Mouse (Mus musculus) neural tube, embryonic 12.5 days (tissue): ENCODE data around the gene Mrps6. TPM values are rescaled to one million over a fixed set of nuclear protein-coding genes. Genes with fewer than 3 reads are reported as not detected.
A peak's percentile ranks its signal among the peaks of the same experiment; 100 is the strongest.

Experiments used
- ATAC-seq: fragments of 200-750 bp; cut with Nextera tagmentation; 2 replicates; pipeline ENCODE4 v1.8.0; 2017; ENCODE audit warnings: low read depth, mild to moderate bottlenecking, moderate TSS enrichment, moderate library complexity; ENCODE audit not compliant: low FRiP score
- H3K27ac ChIP-seq: fragments of 300-500 bp; sonication (generic); 2 replicates; pipeline ENCODE4 v1.5.1; 2016
- H3K27me3 ChIP-seq: fragments of 300-500 bp; sonication (generic); replicated peaks from 2 replicates; pipeline ENCODE4 v1.6.1; 2016; ENCODE audit warnings: mild to moderate bottlenecking
- H3K36me3 ChIP-seq: fragments of 300-500 bp; sonication (generic); 2 replicates; pipeline ENCODE4 v1.6.1; 2016; ENCODE audit warnings: mild to moderate bottlenecking
- H3K4me1 ChIP-seq: fragments of 300-500 bp; sonication (generic); 2 replicates; pipeline ENCODE4 v1.6.1; 2016
- H3K4me2 ChIP-seq: fragments of 300-500 bp; sonication (generic); replicated peaks from 2 replicates; pipeline ENCODE4 v1.6.1; 2016; ENCODE audit warnings: mild to moderate bottlenecking
- H3K4me3 ChIP-seq: fragments of 300-500 bp; sonication (generic); 2 replicates; pipeline ENCODE4 v1.5.1; 2016
- H3K9ac ChIP-seq: fragments of 300-500 bp; sonication (generic); 2 replicates; pipeline ENCODE4 v1.6.1; 2016; ENCODE audit warnings: mild to moderate bottlenecking
- H3K9me3 ChIP-seq: fragments of 300-500 bp; sonication (generic); 2 replicates; pipeline ENCODE4 v1.6.1; 2016; ENCODE audit warnings: mild to moderate bottlenecking
- WGBS: fragments of 180-500 bp; shearing (Covaris S2); methylation state at CpG from one replicate; pipeline ENCODE4 v1.1.7; 2016; 5-methylcytosine and 5-hydroxymethylcytosine counted together
- polyA plus RNA-seq: library from polyadenylated mRNA; unstranded; fragments of >200 nt; fragmentation: Nextera tagmentation; extraction: Ambion mirVana; gene quantifications from 2 replicates; pipeline ENCODE4 v1.2.1, GENCODE M21; 2016

Mrps6 gene
- polyA plus RNA-seq, 1 experiment from 2014 or later = 126 TPM

- H3K27ac ChIP-seq = no peak overlapping the region
- no peak overlapping the region for H3K9ac ChIP-seq
Measured at GRCm38 (mm10) chr16:92134148-92134764, 76.2 kb downstream of the Mrps6 start.

GRCm38 (mm10) chr16:92136275-92136674 lies 78.2 kb downstream of the Mrps6 start:
- H3K27me3 ChIP-seq = no peaks in the 10 kb centered on the region
- no peak overlapping the region for H3K4me3 ChIP-seq
- no peak overlapping the region for H3K9ac ChIP-seq
- H3K9me3 ChIP-seq = no peaks in the 10 kb centered on the region
- H3K4me1 ChIP-seq = peaks cover 13% of the 10 kb centered on the region
- no peaks in the 10 kb centered on the region for H3K36me3 ChIP-seq
- no peak for ATAC-seq
- H3K27ac ChIP-seq = no peak overlapping the region
- WGBS = 93% methylated on average over 15 of the region's 15 CpGs
- no peak overlapping the region for H3K4me2 ChIP-seq

More at GRCm38 (mm10) chr16:92134148-92134764, 76.2 kb downstream of the Mrps6 start:
- peaks cover under 1% of the 10 kb centered on the region; the same call in 1 of the 2 replicates for H3K4me1 ChIP-seq
- H3K9me3 ChIP-seq = no peaks in the 10 kb centered on the region
- no peaks in the 10 kb centered on the region for H3K27me3 ChIP-seq
- H3K36me3 ChIP-seq = no peaks in the 10 kb centered on the region
- 88% methylated on average over 11 of the region's 11 CpGs for WGBS
- ATAC-seq = no peak
- no peak overlapping the region for H3K4me2 ChIP-seq
- H3K4me3 ChIP-seq = no peak overlapping the region

GRCm38 (mm10) chr16:92139386-92140261 lies 81.6 kb downstream of the Mrps6 start:
- H3K9me3 ChIP-seq = no peaks in the 10 kb centered on the region
- 48% methylated on average over 15 of the region's 15 CpGs for WGBS
- no peak overlapping the region for H3K4me3 ChIP-seq
- no peaks in the 10 kb centered on the region for H3K36me3 ChIP-seq
- H3K4me1 ChIP-seq = peaks cover 17% of the 10 kb centered on the region
- H3K4me2 ChIP-seq = no peak overlapping the region
- H3K27ac ChIP-seq = no peak overlapping the region; the same call in 1 of the 2 replicates
- H3K9ac ChIP-seq = no peak overlapping the region
- no peaks in the 10 kb centered on the region for H3K27me3 ChIP-seq
- ATAC-seq = no peak

GRCm38 (mm10) chr16:92140328-92140727 lies 82.3 kb downstream of the Mrps6 start:
- 65% methylated on average over 9 of the region's 9 CpGs for WGBS
- Histone ChIP-seq H3K9me3 (no peaks in the 10 kb centered on the region), H3K9ac (no peak overlapping the region), H3K36me3 (no peaks in the 10 kb centered on the region), H3K27ac (no peak overlapping the region; the same call in 1 of the 2 replicates), H3K4me3 (no peak overlapping the region), H3K4me1 (peaks cover 17% of the 10 kb centered on the region), H3K27me3 (no peaks in the 10 kb centered on the region), H3K4me2 (no peak overlapping the region)
- ATAC-seq = no peak

- H3K9me3 ChIP-seq = no peaks in the 10 kb centered on the region
- no peak overlapping the region for H3K4me3 ChIP-seq
- no peak overlapping the region for H3K27ac ChIP-seq
- no peak overlapping the region for H3K4me2 ChIP-seq
- no peaks in the 10 kb centered on the region for H3K27me3 ChIP-seq
- no peak for ATAC-seq
- peaks cover 17% of the 10 kb centered on the region for H3K4me1 ChIP-seq
- WGBS = 86% methylated on average over 12 of the region's 12 CpGs
- no peaks in the 10 kb centered on the region for H3K36me3 ChIP-seq
- no peak overlapping the region for H3K9ac ChIP-seq
Measured at GRCm38 (mm10) chr16:92141021-92141420, 83.0 kb downstream of the Mrps6 start.

- H3K27ac ChIP-seq = no peak overlapping the region
- ATAC-seq = 0 out of 2 replicates have a peak, but pooled peaks have one; percentile 41
- no peak overlapping the region for H3K4me2 ChIP-seq
Measured at GRCm38 (mm10) chr16:92142426-92143012, 84.4 kb downstream of the Mrps6 start.

GRCm38 (mm10) chr16:92147631-92148366 lies 89.7 kb downstream of the Mrps6 start:
- WGBS = 86% methylated on average over 12 of the region's 12 CpGs
- Histone ChIP-seq H3K27me3 (no peaks in the 10 kb centered on the region), H3K4me3 (no peak overlapping the region), H3K4me1 (peaks cover 2% of the 10 kb centered on the region; the same call in 1 of the 2 replicates), H3K9ac (no peak overlapping the region), H3K9me3 (no peaks in the 10 kb centered on the region), H3K27ac (no peak overlapping the region), H3K4me2 (no peak overlapping the region), H3K36me3 (no peaks in the 10 kb centered on the region)
- no peak for ATAC-seq

More at GRCm38 (mm10) chr16:92142426-92143012, 84.4 kb downstream of the Mrps6 start:
- Histone ChIP-seq H3K36me3 (no peaks in the 10 kb centered on the region), H3K4me1 (peaks cover 17% of the 10 kb centered on the region), H3K9ac (no peak overlapping the region), H3K4me3 (no peak overlapping the region), H3K27me3 (no peaks in the 10 kb centered on the region), H3K9me3 (no peaks in the 10 kb centered on the region)
- 55% methylated on average over 9 of the region's 9 CpGs for WGBS

GRCm38 (mm10) chr16:92148367-92148728 lies 90.3 kb downstream of the Mrps6 start:
- WGBS = 81% methylated on average over 2 of the region's 2 CpGs
- H3K9ac ChIP-seq = 0 out of 2 replicates have a peak overlapping the region, but pooled peaks have one; percentile 5
- no peak for ATAC-seq

GRCm38 (mm10) chr16:92150975-92151374 lies 92.9 kb downstream of the Mrps6 start:
- no peak for ATAC-seq

More at GRCm38 (mm10) chr16:92148367-92148728, 90.3 kb downstream of the Mrps6 start:
- no peak overlapping the region for H3K27ac ChIP-seq
- no peaks in the 10 kb centered on the region for H3K36me3 ChIP-seq
- H3K9me3 ChIP-seq = no peaks in the 10 kb centered on the region
- H3K4me3 ChIP-seq = no peak overlapping the region
- H3K27me3 ChIP-seq = no peaks in the 10 kb centered on the region
- H3K4me2 ChIP-seq = no peak overlapping the region
- H3K4me1 ChIP-seq = no peaks in the 10 kb centered on the region; the same call in 1 of the 2 replicates

GRCm38 (mm10) chr16:92158021-92158455 lies 100.0 kb downstream of the Mrps6 start:
- Histone ChIP-seq H3K27me3 (no peaks in the 10 kb centered on the region), H3K4me1 (peaks cover 4% of the 10 kb centered on the region), H3K36me3 (no peaks in the 10 kb centered on the region), H3K4me3 (peak overlapping the region; percentile 46), H3K27ac (no peak overlapping the region), H3K9me3 (no peaks in the 10 kb centered on the region), H3K9ac (peak overlapping the region; percentile 54), H3K4me2 (peak overlapping the region; percentile 91)
- WGBS = 4% methylated on average over 14 of the region's 14 CpGs
- peak; percentile 65 for ATAC-seq

More at GRCm38 (mm10) chr16:92150975-92151374, 92.9 kb downstream of the Mrps6 start:
- Histone ChIP-seq H3K4me2 (no peak overlapping the region), H3K9ac (no peak overlapping the region), H3K36me3 (no peaks in the 10 kb centered on the region), H3K4me3 (no peak overlapping the region), H3K27me3 (no peaks in the 10 kb centered on the region), H3K9me3 (no peaks in the 10 kb centered on the region), H3K4me1 (no peaks in the 10 kb centered on the region; the same call in 1 of the 2 replicates), H3K27ac (no peak overlapping the region)
- WGBS = 64% methylated on average over 4 of the region's 4 CpGs

- peak; percentile 93 for ATAC-seq
- Histone ChIP-seq H3K4me2 (peak overlapping the region; percentile 91), H3K9me3 (no peaks in the 10 kb centered on the region), H3K27me3 (no peaks in the 10 kb centered on the region), H3K9ac (peak overlapping the region; percentile 54), H3K36me3 (no peaks in the 10 kb centered on the region), H3K4me1 (peaks cover 6% of the 10 kb centered on the region), H3K4me3 (peak overlapping the region; percentile 46), H3K27ac (no peak overlapping the region)
- 4% methylated on average over 30 of the region's 30 CpGs for WGBS
Measured at GRCm38 (mm10) chr16:92158461-92159091, 100.5 kb downstream of the Mrps6 start.
